Mouse (Mus musculus): ENCODE results near the gene Tomm22. TPM values are rescaled to one million over a fixed set of nuclear protein-coding genes. Genes with fewer than 3 reads are reported as not detected.

Tomm22 gene
- polyA plus RNA-seq (2012; rRNA removed): 9.1 and 14.6 TPM in 2 replicates

GRCm38 (mm10) chr15:79670249-79670971, at the start of gene Tomm22:
Tomm22 (plus strand) TSS chr15:79670861.

GRCm38 (mm10) chr15:79658531-79659375, 11.9 kb upstream of the Tomm22 start, which contains the start of the genes Fam227a and Cby1:
Fam227a (minus strand) TSS chr15:79658956.
Cby1 (plus strand) TSS chr15:79659199.

GRCm38 (mm10) chr15:79687646-79688267, 17.1 kb downstream of the Tomm22 start, which contains the start of gene Josd1:
Josd1 (minus strand) TSS chr15:79687919.

GRCm38 (mm10) chr15:79690426-79691022, 19.9 kb downstream of the Tomm22 start, which contains the start of gene Gtpbp1:
Gtpbp1 (plus strand) TSS chr15:79690845.

Other genes starting within 250 kb of the Tomm22 start
- 15.0 and 15.3 TPM in 2 replicates for gene Csnk1e, start 215.3 kb upstream of the Tomm22 start, polyA plus RNA-seq (2012; rRNA removed)
- gene Kcnj4, start 165.6 kb upstream of the Tomm22 start, polyA plus RNA-seq (2012; rRNA removed): 0.06 and 0.09 TPM in 2 replicates
- gene Kdelr3, start 154.4 kb upstream of the Tomm22 start, polyA plus RNA-seq (2012; rRNA removed): 11.7 and 13.2 TPM in 2 replicates
- gene Ddx17, start 124.1 kb upstream of the Tomm22 start, polyA plus RNA-seq (2012; rRNA removed): 52.5 and 59.9 TPM in 2 replicates
- gene Dmc1, start 65.8 kb upstream of the Tomm22 start, polyA plus RNA-seq (2012; rRNA removed): not detected in 2 replicates
- 0.52 TPM in 1 of 2 replicates, not detected in the other for gene Fam227a, start 11.9 kb upstream of the Tomm22 start, polyA plus RNA-seq (2012; rRNA removed)
- gene Cby1, start 11.7 kb upstream of the Tomm22 start, polyA plus RNA-seq (2012; rRNA removed): 6.2 and 6.5 TPM in 2 replicates
- gene Josd1, start 17.1 kb downstream of the Tomm22 start, polyA plus RNA-seq (2012; rRNA removed): 11.1 and 15.2 TPM in 2 replicates
- 15.7 and 19.2 TPM in 2 replicates for gene Gtpbp1, start 20.0 kb downstream of the Tomm22 start, polyA plus RNA-seq (2012; rRNA removed)
- 29.7 and 33.0 TPM in 2 replicates for gene Sun2, start 71.7 kb downstream of the Tomm22 start, polyA plus RNA-seq (2012; rRNA removed)
- gene Dnal4, start 107.0 kb downstream of the Tomm22 start, polyA plus RNA-seq (2012; rRNA removed): 20.3 and 22.8 TPM in 2 replicates
- gene Nptxr, start 133.9 kb downstream of the Tomm22 start, polyA plus RNA-seq (2012; rRNA removed): 2.7 and 2.9 TPM in 2 replicates
- gene Npcd, start 163.4 kb downstream of the Tomm22 start, polyA plus RNA-seq (2012; rRNA removed): 0.76 TPM in 1 of 2 replicates, not detected in the other
- 27.2 and 29.3 TPM in 2 replicates for gene Cbx6, start 163.8 kb downstream of the Tomm22 start, polyA plus RNA-seq (2012; rRNA removed)
- 5.1 and 8.7 TPM in 2 replicates for gene Apobec3, start 220.8 kb downstream of the Tomm22 start, polyA plus RNA-seq (2012; rRNA removed)

Measured in stomach, adult 2 months (tissue).